Mouse (Mus musculus): ENCODE measurements around the gene Cfap69.

GRCm38 (mm10) chr5:5711032-5711431, 47.0 kb upstream of the Cfap69 start:
- TF ChIP-seq POLR2A (IDR thresholded peaks at IDR 0.05; ENCODE audit: low read depth, low read length) (no peak), CTCF (IDR thresholded peaks at IDR 0.05; ENCODE audit: extremely low read depth, insufficient read length, insufficient replicate concordance, low read depth, low read length) (no peak)

Data from small intestine, adult 2 months (tissue).